Mouse (Mus musculus) E14TG2a.4 (cell line): ENCODE measurements around the gene Arl15.

ENCODE experiments used
- CTCF ChIP-seq: conservative IDR thresholded peaks from 2 replicates; pipeline ENCODE4 v1.5.1; 2014; ENCODE audit warnings: low read length
- NANOG ChIP-seq: IDR thresholded peaks from 2 replicates; pipeline ENCODE4 v1.6.1; 2014; ENCODE audit warnings: borderline replicate concordance, low read length, mixed read lengths
- POU5F1 ChIP-seq: IDR thresholded peaks from 2 replicates; pipeline ENCODE4 v1.6.1; 2014; ENCODE audit warnings: low read length, borderline replicate concordance

GRCm38 (mm10) chr13:114156689-114157088 is 362.4 kb downstream of the Arl15 start:
- TF ChIP-seq CTCF (no peak), POU5F1 (no peak), NANOG (no peak)
